Mouse (Mus musculus): Measurements from ENCODE around the gene Timmdc1.

DNA sequence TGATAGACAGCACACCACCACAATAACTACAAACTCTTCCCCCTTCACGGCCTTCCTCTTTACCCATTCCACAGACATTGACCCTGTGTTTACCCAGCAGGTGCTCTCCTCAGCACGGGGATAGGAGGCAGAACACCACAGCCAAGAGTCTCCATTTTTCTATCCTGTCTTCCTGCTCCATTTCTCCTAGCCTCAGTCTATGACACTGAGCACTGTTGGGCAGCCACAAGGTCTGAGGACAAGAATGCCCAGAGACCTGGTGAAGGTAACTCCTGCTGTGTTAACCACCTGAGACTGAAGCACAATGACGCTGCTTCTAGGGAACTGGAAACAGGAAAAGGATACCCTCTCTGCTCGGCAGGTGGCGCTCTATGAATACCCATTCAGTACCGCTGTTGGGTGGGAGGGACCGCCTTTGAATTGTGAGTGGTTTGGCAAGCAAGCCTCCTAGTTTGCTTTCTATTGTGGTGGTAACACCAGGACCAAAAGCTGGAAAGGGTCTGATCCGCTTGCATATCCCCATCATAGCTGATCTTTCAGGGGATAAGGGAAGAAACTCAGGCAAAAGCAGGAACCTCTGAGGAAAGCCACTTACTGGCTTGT lies 14.2 kb upstream of the Timmdc1 start:
- TF ChIP-seq POLR2A (IDR thresholded peaks at IDR 0.05; ENCODE audit: borderline replicate concordance, extremely low read depth, low read depth, low read length) (no peak), CTCF (IDR thresholded peaks at IDR 0.05; ENCODE audit: insufficient read depth, low read length) (peak; percentile 82)

Data from lung, adult 2 months (tissue).